Mouse (Mus musculus): ENCODE measurements around the gene Vmn1r94. TPM values are rescaled to one million over a fixed set of nuclear protein-coding genes. Genes with fewer than 3 reads are reported as not detected.
"Not testable (repeated sequence)": the region's sequence is repeated elsewhere in the genome, so short reads cannot be mapped to it uniquely, and the experiment has no call there.

Gene Vmn1r94
- polyA plus RNA-seq (2015; fragmentation: Nextera tagmentation; extraction: Ambion mirVana) = not detected in 2 replicates

DNA sequence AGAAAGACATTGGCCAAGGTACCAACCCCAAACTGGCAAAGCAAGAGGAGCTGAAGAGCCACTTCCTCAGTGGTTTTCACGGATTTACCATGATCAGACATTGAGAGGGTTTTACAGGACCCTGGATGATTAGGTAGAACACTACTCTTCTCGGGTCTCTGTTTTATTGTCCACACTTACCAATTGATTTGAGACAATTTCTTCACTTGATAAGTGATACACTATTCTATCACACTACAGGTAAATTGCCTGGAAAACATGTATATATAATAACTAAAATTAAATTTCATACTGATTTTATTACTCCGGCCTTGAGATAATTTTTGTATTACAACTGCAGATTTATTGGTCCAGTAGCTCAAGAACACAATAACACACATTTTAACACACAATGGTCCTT, at the start of gene Vmn1r94:
Vmn1r94 (minus strand) TSS at position 101 of the 400 bp plus-strand sequence.
- not testable (repeated sequence) for H3K27ac ChIP-seq (replicated peaks); H3K4me1 ChIP-seq (replicated peaks; ENCODE audit: control insufficient read depth, insufficient read depth)
- WGBS = no CpG with 5 or more reads among the region's 3 CpGs

DNA sequence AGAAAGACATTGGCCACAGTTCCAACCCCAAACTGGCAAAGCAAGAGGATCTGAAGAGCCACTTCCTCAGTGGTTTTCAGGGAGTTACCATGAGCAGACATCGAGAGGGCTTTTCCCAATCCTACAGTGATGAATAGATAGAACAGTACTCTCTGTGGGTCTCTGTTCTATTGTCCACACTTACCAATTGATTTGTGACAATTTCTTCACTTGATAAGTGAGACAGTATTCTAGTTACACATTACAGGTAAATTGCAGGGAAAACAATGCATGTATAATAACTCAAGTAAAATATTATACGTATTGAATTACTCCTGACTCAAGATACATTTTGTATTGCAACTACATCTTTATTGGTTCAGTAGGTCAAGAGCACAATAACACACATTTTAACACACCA, 37.3 kb upstream of the Vmn1r94 start, which contains the start of gene Gm6164:
Gm6164 (minus strand) TSS at position 101 of the 400 bp plus-strand sequence.
- DNase-seq (ENCODE audit: low spot score); H3K9me3 ChIP-seq (ENCODE audit: control insufficient read depth, low read length); H3K27me3 ChIP-seq (ENCODE audit: control insufficient read depth, insufficient read depth, low read length); H3K9ac ChIP-seq (ENCODE audit: low read length); H3K27ac ChIP-seq (replicated peaks); H3K4me1 ChIP-seq (replicated peaks; ENCODE audit: control insufficient read depth, insufficient read depth); H3K4me3 ChIP-seq (ENCODE audit: low read depth, low read length); ATAC-seq (ENCODE audit: low FRiP score, low TSS enrichment); H3K36me3 ChIP-seq (ENCODE audit: control insufficient read depth, insufficient read depth, low read length); H3K4me2 ChIP-seq (replicated peaks; ENCODE audit: low read depth): not testable (repeated sequence)
- WGBS = no CpG with 5 or more reads among the region's 2 CpGs

More for the DNA sequence above, at the start of gene Vmn1r94:
- H3K9me3 ChIP-seq (ENCODE audit: control insufficient read depth, low read length); H3K4me3 ChIP-seq (ENCODE audit: low read depth, low read length); ATAC-seq (ENCODE audit: low FRiP score, low TSS enrichment); H3K4me2 ChIP-seq (replicated peaks; ENCODE audit: low read depth); H3K36me3 ChIP-seq (ENCODE audit: control insufficient read depth, insufficient read depth, low read length); H3K27me3 ChIP-seq (ENCODE audit: control insufficient read depth, insufficient read depth, low read length); H3K9ac ChIP-seq (ENCODE audit: low read length); DNase-seq (ENCODE audit: low spot score): not testable (repeated sequence)

DNA sequence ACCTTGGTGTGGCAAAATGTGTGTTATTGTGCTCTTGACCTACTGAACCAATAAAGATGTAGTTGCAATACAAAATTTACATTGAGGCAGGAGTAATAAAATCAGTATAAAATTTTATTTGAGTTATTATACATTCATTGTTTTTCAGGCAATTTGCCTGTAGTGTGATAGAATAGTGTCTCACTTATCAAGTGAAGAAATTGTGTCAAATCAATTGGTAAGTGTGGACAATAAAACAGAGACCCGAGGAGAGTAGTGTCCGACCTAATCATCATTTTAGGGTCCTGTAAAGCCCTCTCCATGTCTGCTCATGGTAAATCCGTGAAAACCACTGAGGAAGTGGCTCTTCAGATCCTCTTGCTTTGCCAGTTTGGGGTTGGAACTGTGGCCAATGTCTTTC, 25.2 kb upstream of the Vmn1r94 start, which contains the start of gene Vmn1r95:
Vmn1r95 (plus strand) TSS at position 301 of the 400 bp plus-strand sequence.
- H3K36me3 ChIP-seq (ENCODE audit: control insufficient read depth, insufficient read depth, low read length); H3K4me3 ChIP-seq (ENCODE audit: low read depth, low read length); H3K9me3 ChIP-seq (ENCODE audit: control insufficient read depth, low read length); H3K4me2 ChIP-seq (replicated peaks; ENCODE audit: low read depth); H3K9ac ChIP-seq (ENCODE audit: low read length); H3K27me3 ChIP-seq (ENCODE audit: control insufficient read depth, insufficient read depth, low read length); H3K27ac ChIP-seq (replicated peaks); DNase-seq (ENCODE audit: low spot score); H3K4me1 ChIP-seq (replicated peaks; ENCODE audit: control insufficient read depth, insufficient read depth); ATAC-seq (ENCODE audit: low FRiP score, low TSS enrichment): not testable (repeated sequence)
- WGBS = no CpG with 5 or more reads among the region's 3 CpGs

DNA sequence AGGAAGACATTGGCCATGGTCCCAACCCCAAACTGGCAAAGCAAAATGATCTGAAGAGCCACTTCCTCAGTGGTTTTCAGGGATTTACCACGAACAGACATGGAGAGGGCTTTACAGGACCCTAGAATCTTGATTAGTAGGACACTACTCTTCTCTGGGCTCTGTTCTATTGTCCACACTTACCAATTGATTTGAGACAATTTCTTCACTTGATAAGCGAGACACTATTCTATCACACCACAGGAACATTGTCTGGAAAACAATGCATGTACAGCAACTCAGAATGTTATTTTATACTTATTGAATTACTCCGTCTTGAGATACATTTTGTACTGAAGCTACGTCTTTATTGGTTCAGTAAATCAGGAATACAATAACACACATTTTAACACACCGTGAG, 29.2 kb downstream of the Vmn1r94 start, which contains the start of gene Vmn1r93:
Vmn1r93 (minus strand) TSS at position 101 of the 400 bp plus-strand sequence.
- H3K9ac ChIP-seq (ENCODE audit: low read length); H3K4me1 ChIP-seq (replicated peaks; ENCODE audit: control insufficient read depth, insufficient read depth); DNase-seq (ENCODE audit: low spot score); H3K36me3 ChIP-seq (ENCODE audit: control insufficient read depth, insufficient read depth, low read length); ATAC-seq (ENCODE audit: low FRiP score, low TSS enrichment); H3K27ac ChIP-seq (replicated peaks); H3K4me3 ChIP-seq (ENCODE audit: low read depth, low read length); H3K27me3 ChIP-seq (ENCODE audit: control insufficient read depth, insufficient read depth, low read length); H3K4me2 ChIP-seq (replicated peaks; ENCODE audit: low read depth); H3K9me3 ChIP-seq (ENCODE audit: control insufficient read depth, low read length): not testable (repeated sequence)
- no CpG with 5 or more reads among the region's 5 CpGs for WGBS

DNA sequence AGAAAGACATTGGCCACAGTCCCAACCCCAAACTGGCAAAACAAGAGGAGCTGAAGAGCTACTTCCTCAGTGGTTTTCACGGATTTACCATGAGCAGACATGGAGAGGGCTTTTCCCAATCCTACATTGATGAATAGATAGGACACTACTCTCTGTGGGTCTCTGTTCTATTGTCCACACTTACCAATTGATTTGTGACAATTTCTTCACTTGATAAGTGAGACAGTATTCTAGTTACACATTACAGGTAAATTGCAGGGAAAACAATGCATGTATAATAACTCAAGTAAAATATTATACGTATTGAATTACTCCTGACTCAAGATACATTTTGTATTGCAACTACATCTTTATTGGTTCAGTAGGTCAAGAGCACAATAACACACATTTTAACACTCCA, 45.7 kb downstream of the Vmn1r94 start, which contains the start of gene Gm16442:
Gm16442 (minus strand) TSS at position 101 of the 400 bp plus-strand sequence.
- H3K36me3 ChIP-seq (ENCODE audit: control insufficient read depth, insufficient read depth, low read length); H3K9ac ChIP-seq (ENCODE audit: low read length); ATAC-seq (ENCODE audit: low FRiP score, low TSS enrichment); H3K4me1 ChIP-seq (replicated peaks; ENCODE audit: control insufficient read depth, insufficient read depth); H3K4me3 ChIP-seq (ENCODE audit: low read depth, low read length); H3K27me3 ChIP-seq (ENCODE audit: control insufficient read depth, insufficient read depth, low read length); H3K4me2 ChIP-seq (replicated peaks; ENCODE audit: low read depth); H3K27ac ChIP-seq (replicated peaks); DNase-seq (ENCODE audit: low spot score); H3K9me3 ChIP-seq (ENCODE audit: control insufficient read depth, low read length): not testable (repeated sequence)
- WGBS = no CpG with 5 or more reads among the region's 2 CpGs

Other genes with a start within 250 kb of the Vmn1r94 start
- 6.2 and 6.7 TPM in 2 replicates for gene Pvr, start 247.2 kb downstream of the Vmn1r94 start, polyA plus RNA-seq (2015; fragmentation: Nextera tagmentation; extraction: Ambion mirVana)
- 3.2 and 4.4 TPM in 2 replicates for gene Igsf23, start 217.6 kb downstream of the Vmn1r94 start, polyA plus RNA-seq (2015; fragmentation: Nextera tagmentation; extraction: Ambion mirVana)
- not detected in 2 replicates for gene Ceacam20, start 203.0 kb downstream of the Vmn1r94 start, polyA plus RNA-seq (2015; fragmentation: Nextera tagmentation; extraction: Ambion mirVana)
- not detected in 2 replicates for gene Nlrp9b, start 176.9 kb downstream of the Vmn1r94 start, polyA plus RNA-seq (2015; fragmentation: Nextera tagmentation; extraction: Ambion mirVana)
- not detected in 2 replicates for gene Vmn1r91, start 68.7 kb downstream of the Vmn1r94 start, polyA plus RNA-seq (2015; fragmentation: Nextera tagmentation; extraction: Ambion mirVana)
- gene Gm16442, start 45.8 kb downstream of the Vmn1r94 start, polyA plus RNA-seq (2015; fragmentation: Nextera tagmentation; extraction: Ambion mirVana) = not detected in 2 replicates
- gene Vmn1r93, start 29.3 kb downstream of the Vmn1r94 start, polyA plus RNA-seq (2015; fragmentation: Nextera tagmentation; extraction: Ambion mirVana) = not detected in 2 replicates
- not detected in 2 replicates for gene Vmn1r95, start 25.3 kb upstream of the Vmn1r94 start, polyA plus RNA-seq (2015; fragmentation: Nextera tagmentation; extraction: Ambion mirVana)
- gene Gm6164, start 37.2 kb upstream of the Vmn1r94 start, polyA plus RNA-seq (2015; fragmentation: Nextera tagmentation; extraction: Ambion mirVana) = not detected in 2 replicates
- gene Gm4498, start 65.5 kb upstream of the Vmn1r94 start, polyA plus RNA-seq (2015; fragmentation: Nextera tagmentation; extraction: Ambion mirVana) = not detected in 2 replicates
- 0.15 TPM in 1 of 2 replicates, not detected in the other for gene Gm5890, start 94.5 kb upstream of the Vmn1r94 start, polyA plus RNA-seq (2015; fragmentation: Nextera tagmentation; extraction: Ambion mirVana)
- gene Gm4133, start 165.7 kb upstream of the Vmn1r94 start, polyA plus RNA-seq (2015; fragmentation: Nextera tagmentation; extraction: Ambion mirVana) = not detected in 2 replicates
- gene Gm5728, start 207.0 kb upstream of the Vmn1r94 start, polyA plus RNA-seq (2015; fragmentation: Nextera tagmentation; extraction: Ambion mirVana) = not detected in 2 replicates
- not detected in 2 replicates for gene Vmn1r100, start 249.6 kb upstream of the Vmn1r94 start, polyA plus RNA-seq (2015; fragmentation: Nextera tagmentation; extraction: Ambion mirVana)

Measured in stomach, postnatal 0 days (tissue).